Mouse (Mus musculus): Measurements from ENCODE around the gene Zfp991. TPM values are rescaled to one million over a fixed set of nuclear protein-coding genes. Genes with fewer than 3 reads are reported as not detected.
"Not testable (repeated sequence)": the region's sequence is repeated elsewhere in the genome, so short reads cannot be mapped to it uniquely, and the experiment has no call there.

Gene Zfp991
- 2.1 TPM for polyA plus RNA-seq (2021)

DNA sequence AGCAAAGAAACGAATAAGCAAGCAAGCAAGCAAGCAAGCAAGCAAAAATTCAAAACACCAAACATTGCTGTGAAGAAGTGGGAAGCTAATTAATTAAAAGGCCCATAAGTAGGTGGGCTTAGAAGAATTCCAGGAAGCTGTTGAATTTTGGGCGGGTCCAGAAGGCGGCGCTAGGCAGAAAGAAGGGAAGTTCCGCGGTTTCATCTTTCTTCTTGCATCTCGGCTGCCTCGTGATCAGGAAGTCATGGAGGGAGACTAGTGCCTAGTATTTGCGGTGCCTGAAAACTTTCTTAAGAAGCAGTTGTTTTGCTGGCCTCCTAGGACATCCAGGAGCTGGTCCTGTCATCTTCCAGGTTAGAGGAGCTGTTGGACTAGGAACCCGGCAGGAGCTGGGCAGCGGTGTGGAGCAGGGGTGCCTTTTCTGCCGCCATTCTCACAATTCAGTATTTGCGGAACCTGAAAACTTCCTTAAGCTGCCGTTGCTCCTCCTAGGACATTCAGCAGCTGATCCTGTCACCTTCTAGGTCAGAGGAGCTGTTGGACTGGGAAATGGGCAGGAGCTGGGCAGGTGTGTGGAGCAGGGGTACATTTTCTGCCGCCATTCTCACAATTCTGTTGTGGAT lies at the start of gene Zfp991:
Gene Zfp991 (plus strand): TSS at position 202 of the 623 bp plus-strand sequence.
- ATAC-seq; CTCF ChIA-PET; in situ Hi-C loops (cut with MboI; ENCODE audit: low pct_unique_long_range_greater_than_20kb); POLR2A ChIA-PET; H3K27me3 ChIP-seq; DNase-seq (ENCODE audit: low read depth, low spot score): not testable (repeated sequence)

DNA sequence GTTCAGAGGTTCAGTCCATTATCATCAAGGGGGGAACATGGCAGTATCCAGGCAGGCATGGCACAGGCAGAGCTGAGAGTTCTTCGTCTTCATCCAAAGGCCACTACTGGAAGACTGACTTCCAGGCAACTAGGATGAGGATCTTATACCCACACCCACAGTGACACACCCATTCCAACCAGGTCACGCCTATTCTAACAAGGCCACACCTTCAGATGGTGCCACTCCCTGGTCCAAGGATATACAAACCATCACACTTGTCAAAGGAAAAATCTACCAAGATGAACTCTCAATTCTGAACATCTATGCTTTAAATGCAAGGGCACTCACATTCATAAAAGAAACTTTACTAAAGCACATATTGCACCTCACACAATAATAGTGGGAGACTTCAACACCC lies 36.2 kb upstream of the Zfp991 start:
- H3K27me3 ChIP-seq; in situ Hi-C loops (cut with MboI; ENCODE audit: low pct_unique_long_range_greater_than_20kb); ATAC-seq; DNase-seq (ENCODE audit: low read depth, low spot score); CTCF ChIA-PET; POLR2A ChIA-PET: not testable (repeated sequence)

DNA sequence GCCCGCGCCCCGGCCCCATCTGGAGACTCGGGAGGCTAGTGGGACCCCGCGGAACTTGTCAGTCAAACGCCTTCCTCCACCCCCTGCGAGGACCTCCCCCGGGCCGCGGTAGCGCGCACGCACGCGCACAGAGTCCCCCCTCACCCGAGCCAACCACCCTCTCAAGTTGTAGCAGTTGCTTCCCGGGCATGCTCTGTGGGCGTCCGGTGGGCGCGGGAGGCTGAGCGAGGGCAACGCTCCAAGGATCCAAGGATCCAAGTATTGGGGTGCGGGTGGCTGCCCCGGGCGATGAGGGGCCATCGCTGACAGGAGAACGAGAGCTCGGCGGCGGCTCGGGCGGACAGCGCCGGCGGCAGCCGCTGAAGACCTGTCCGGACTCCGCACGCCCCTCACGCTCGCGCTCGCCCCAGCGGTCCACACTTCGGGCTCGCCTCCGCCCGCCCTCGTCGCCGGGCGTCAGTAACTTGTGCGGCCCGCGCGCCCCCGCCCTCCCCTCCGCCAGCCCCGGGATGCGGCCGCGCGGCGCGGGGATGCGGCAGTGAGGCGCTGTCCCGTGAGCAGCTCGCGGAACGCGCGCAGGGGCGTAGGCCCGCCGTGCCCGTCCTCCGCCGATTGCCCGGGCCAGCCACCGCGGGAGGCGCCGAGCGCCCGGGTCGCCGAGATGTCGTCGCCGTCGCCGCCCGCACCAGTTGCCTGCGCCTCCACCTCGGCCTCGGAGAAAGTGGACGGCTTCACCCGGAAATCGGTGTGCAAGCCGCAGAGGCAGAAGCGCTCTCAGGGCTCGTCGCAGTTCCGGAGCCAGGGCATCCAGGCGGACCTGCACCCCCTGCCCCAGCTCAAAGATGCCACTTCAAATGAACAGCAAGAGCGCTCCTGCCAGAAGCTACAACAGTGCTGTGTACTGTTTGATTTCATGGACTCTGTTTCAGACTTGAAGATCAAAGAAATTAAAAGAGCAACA lies 29.9 kb upstream of the Zfp991 start:
- DNase-seq (ENCODE audit: low read depth, low spot score); H3K27me3 ChIP-seq; CTCF ChIA-PET; POLR2A ChIA-PET; ATAC-seq; in situ Hi-C loops (cut with MboI; ENCODE audit: low pct_unique_long_range_greater_than_20kb): not testable (repeated sequence)

DNA sequence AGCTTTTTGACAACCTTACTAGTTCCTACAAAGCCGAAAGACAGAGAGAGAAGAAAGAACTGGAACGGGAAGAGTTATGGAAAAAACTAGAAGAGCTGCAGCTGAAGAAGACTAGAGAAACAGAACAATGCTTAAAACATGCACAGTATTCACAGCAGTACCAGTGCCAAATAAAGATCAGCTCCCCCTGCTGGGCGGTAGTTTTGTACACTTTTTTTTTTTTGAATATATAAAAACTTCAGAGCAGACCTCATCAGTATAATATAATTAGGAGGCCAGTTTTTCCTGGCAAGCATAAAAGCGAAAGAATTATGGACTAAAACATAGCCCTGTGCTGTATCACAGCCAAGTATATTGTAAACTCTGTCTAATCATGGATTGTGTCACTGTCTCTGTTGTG lies 28.0 kb upstream of the Zfp991 start:
- DNase-seq (ENCODE audit: low read depth, low spot score); POLR2A ChIA-PET; CTCF ChIA-PET; ATAC-seq; H3K27me3 ChIP-seq; in situ Hi-C loops (cut with MboI; ENCODE audit: low pct_unique_long_range_greater_than_20kb): not testable (repeated sequence)

DNA sequence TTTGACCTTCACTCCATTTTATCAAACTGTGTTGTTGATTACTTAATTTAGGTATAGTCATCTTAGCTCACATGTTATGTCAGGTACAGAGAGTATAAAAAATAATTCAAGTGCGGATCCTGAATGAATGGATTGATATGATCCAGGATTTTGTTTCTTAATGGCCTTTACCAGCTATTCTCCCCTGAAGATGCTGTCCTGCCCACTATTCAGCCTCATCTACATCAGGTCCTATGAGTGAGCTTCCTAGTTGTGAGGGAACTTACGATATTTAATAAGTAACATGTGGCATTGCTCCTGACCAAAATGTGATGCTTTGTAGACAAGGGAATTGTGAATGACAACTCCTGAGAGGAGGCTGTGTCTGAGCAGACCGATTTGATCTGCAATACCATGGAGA lies 14.0 kb upstream of the Zfp991 start:
- DNase-seq (ENCODE audit: low read depth, low spot score); H3K27me3 ChIP-seq; CTCF ChIA-PET; ATAC-seq; in situ Hi-C loops (cut with MboI; ENCODE audit: low pct_unique_long_range_greater_than_20kb); POLR2A ChIA-PET: not testable (repeated sequence)

DNA sequence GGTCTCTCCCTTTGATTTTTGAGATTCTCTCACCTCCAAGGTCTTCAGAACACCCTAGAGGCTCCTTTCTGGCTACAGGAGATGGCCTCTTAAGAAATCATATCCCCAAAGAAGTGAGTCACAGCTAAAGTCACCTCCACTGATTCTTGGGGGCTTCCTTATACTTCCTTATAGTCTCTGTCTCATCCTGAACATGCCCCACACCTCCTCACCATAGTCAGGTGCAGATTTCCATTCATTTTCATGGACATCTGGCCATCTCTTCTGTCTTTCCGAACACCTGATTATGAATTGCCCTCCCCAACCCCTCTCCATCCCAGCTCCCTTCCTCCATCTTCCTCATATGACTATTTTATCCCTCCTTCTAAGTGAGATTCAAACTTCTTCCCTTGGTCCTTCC lies 9.6 kb upstream of the Zfp991 start:
- H3K27me3 ChIP-seq; in situ Hi-C loops (cut with MboI; ENCODE audit: low pct_unique_long_range_greater_than_20kb); CTCF ChIA-PET; DNase-seq (ENCODE audit: low read depth, low spot score); ATAC-seq; POLR2A ChIA-PET: not testable (repeated sequence)

DNA sequence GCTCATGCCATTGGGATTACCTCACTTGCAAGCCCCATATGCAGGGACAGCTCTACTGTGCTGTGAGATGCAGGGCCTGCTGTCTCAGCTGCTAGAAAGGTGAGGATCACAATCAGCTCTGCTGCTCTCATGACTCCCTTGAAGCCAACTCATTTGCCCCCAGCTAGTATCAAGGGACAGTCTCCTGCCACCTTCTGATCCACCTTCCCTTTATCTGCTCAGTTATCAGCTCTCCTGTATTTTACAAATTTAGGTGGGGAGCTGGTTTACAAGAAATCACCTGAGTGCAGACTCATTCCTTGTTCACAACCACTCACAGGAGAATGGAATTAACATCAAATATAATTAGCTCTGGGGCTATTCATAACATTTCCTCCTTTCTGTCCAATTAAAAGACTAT lies 8.0 kb upstream of the Zfp991 start:
- POLR2A ChIA-PET; DNase-seq (ENCODE audit: low read depth, low spot score); CTCF ChIA-PET; in situ Hi-C loops (cut with MboI; ENCODE audit: low pct_unique_long_range_greater_than_20kb); H3K27me3 ChIP-seq; ATAC-seq: not testable (repeated sequence)

DNA sequence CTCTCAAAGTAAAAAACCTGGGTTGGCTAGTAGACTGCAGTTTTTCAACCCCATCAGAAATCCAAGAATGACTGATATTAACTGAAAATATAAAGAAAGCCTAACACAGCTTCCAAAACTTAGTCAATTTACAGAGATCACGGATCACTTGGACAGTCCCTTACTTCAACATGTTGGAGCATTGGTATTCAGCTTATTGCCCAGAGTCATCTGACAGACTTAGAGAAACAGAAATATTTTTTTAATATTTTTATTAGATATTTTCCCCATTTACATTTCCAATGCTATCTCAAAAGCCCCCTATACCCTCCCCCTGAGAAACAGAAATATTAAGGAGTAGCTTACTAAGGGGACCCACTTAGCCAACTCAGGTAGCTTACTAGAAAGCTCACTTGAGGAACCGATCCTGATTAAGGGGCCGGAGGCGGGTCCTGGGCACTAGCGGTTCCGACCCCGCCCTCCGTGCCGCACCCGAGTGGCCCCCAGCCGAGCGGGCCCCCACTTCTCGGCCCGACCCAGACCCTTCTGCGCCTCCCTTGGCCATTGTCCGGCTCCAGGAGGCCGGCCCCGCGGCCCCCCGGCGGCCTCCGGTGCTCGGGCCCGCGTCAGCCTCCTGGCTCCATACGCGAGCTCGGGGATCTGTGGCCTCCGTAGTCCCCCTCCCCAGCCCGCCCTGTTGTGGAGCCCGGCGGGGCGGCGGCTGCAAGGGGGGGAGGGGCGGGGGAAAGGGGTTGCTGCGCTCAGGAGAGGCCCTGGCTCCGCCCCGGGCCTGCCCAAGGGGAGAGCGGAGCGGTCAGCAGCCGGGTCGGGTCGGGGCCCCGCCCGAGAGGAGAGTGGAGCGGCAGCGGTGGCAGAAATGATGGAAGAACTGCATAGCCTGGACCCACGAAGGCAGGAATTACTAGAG lies 7.2 kb upstream of the Zfp991 start:
- DNase-seq (ENCODE audit: low read depth, low spot score); POLR2A ChIA-PET; in situ Hi-C loops (cut with MboI; ENCODE audit: low pct_unique_long_range_greater_than_20kb); CTCF ChIA-PET; H3K27me3 ChIP-seq; ATAC-seq: not testable (repeated sequence)

DNA sequence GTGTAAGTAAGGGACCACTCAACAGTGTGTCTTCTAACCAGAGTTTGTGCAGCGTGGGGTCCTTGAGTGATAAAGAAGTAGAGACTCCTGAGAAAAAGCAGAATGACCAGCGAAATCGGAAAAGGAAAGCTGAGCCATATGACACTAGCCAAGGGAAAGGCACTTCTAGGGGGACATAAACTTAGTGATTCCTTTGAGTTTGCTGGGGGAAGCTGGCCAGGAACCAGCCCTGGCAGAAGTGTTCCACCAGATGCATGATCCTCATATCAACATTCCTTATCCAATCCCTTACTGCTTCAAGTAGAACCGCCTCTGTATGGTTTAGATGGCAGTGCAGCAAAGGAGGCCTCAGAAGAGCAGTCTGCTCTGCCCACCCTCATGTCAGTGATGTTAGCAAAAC lies 6.5 kb upstream of the Zfp991 start:
- ATAC-seq; in situ Hi-C loops (cut with MboI; ENCODE audit: low pct_unique_long_range_greater_than_20kb); CTCF ChIA-PET; H3K27me3 ChIP-seq; DNase-seq (ENCODE audit: low read depth, low spot score); POLR2A ChIA-PET: not testable (repeated sequence)

DNA sequence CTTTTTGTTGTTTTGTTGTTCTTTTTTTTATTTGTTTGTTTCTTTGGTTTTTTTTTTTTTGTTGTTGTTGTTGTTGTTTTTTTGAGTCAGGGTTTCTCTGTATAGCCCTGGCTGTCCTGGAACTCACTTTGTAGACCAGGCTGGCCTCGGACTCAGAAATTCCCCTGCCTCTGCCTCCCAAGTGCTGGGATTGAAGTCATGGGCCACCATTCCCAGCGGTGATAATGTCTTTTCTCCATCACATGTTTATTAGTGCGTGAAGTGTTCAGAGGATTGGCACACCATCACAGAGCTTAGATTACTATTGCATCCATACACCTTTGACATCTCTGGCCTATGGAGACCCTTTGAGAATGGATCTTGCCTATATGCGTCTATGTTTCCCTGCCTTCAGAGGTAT lies 6.0 kb upstream of the Zfp991 start:
- in situ Hi-C loops (cut with MboI; ENCODE audit: low pct_unique_long_range_greater_than_20kb); ATAC-seq; H3K27me3 ChIP-seq; CTCF ChIA-PET; DNase-seq (ENCODE audit: low read depth, low spot score); POLR2A ChIA-PET: not testable (repeated sequence)

DNA sequence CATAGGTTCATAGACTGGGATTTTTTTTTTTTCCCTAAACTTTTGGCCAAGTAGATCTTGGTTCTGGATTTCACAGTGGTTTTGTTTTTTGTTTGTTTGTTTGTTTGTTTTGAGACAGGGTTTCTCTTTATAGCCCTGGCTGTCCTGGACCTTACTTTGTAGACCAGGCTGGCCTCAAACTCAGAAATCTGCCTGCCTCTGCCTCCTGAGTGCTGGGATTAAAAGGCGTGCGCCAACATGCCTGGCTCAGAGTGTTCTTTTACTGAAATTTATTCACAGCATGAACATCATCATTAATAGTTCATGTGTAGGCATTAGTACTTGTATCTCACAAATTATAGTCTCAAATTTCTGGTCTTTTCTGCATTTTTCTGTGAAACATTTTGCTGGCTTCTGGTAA lies 5.4 kb upstream of the Zfp991 start:
- CTCF ChIA-PET; ATAC-seq; in situ Hi-C loops (cut with MboI; ENCODE audit: low pct_unique_long_range_greater_than_20kb): not testable (repeated sequence)

DNA sequence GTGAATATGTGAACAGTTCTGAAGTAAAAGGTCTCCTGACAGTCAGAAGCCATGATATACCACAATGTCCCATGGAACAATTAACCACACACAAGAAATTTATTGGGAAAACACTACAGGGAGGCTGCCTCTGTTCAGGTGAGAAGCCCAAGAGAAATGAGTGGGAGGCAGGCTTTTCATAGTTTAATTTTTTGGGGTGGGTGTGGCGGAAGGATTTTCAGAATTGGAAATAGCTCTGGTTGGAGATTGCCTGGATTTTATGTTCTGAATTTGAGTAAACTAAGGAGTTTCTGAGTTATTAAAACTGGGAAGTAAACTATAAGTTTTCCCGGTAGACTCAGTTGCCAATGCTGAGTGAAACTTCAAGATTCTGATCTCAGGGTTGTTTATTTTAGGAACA lies 4.7 kb upstream of the Zfp991 start:
- CTCF ChIA-PET; in situ Hi-C loops (cut with MboI; ENCODE audit: low pct_unique_long_range_greater_than_20kb); DNase-seq (ENCODE audit: low read depth, low spot score); POLR2A ChIA-PET; ATAC-seq; H3K27me3 ChIP-seq: not testable (repeated sequence)

More for the DNA sequence above, 5.4 kb upstream of the Zfp991 start:
- POLR2A ChIA-PET; DNase-seq (ENCODE audit: low read depth, low spot score); H3K27me3 ChIP-seq: not testable (repeated sequence)

DNA sequence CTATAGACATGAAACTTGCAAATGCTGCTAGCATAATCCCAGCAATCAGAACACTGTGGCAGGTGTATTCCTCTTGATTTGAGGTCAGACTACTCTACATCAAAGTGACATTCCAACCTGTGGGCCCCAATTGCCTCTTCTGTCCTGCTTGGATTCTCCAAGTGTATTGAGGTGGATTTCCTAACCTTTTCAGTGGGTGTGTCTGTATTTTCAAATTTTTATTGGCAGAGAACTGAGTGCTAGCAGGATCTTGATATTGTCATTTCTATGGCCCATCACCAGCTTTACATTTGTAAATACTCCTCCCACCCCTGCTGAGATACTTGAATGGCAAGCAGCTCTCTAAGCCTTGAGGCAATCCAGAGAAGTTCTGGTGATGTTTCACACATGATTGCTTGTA lies 3.7 kb upstream of the Zfp991 start:
- CTCF ChIA-PET; H3K27me3 ChIP-seq; ATAC-seq; POLR2A ChIA-PET; DNase-seq (ENCODE audit: low read depth, low spot score); in situ Hi-C loops (cut with MboI; ENCODE audit: low pct_unique_long_range_greater_than_20kb): not testable (repeated sequence)

DNA sequence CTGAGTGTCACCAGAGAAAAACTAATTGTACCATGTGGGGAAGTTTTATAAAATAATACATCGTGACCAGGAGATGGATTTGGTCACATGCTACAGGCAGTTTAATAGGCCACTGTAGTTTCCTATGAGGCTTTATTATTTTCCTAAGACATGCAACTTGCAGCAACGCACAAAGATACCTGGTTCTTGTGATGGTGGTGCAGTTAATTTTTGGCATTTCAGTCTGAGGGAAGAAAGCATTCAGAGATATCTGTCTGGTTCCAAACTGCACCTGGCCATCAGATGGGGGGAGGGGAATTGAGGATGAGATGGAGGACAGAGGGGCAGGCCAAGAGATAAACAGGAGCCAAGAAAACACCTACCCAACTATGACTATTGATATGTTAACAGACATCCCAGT lies 1.8 kb downstream of the Zfp991 start:
- POLR2A ChIA-PET; CTCF ChIA-PET; in situ Hi-C loops (cut with MboI; ENCODE audit: low pct_unique_long_range_greater_than_20kb); H3K27me3 ChIP-seq; DNase-seq (ENCODE audit: low read depth, low spot score); ATAC-seq: not testable (repeated sequence)

DNA sequence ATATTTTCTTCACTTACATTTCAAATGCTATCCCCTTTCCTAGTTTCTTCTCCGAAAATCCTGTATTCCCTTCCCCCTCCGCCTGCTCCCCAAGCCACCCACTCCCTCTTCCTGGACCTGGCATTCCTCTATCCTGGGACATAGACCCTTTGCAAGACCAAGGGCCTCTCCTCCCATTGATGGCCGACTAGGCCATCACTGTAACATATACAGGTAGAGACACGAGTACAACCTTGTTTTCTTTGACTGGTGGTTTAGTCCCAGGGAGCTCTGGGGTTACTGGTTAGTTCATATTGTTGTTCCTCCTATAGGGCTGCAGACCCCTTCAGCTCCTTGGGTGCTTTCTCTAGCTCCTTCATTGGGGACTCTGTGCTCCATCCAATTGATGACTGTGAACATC lies 9.9 kb downstream of the Zfp991 start:
- in situ Hi-C loops (cut with MboI; ENCODE audit: low pct_unique_long_range_greater_than_20kb); CTCF ChIA-PET; POLR2A ChIA-PET; DNase-seq (ENCODE audit: low read depth, low spot score); ATAC-seq; H3K27me3 ChIP-seq: not testable (repeated sequence)

All from Patski (cell line).